Mouse (Mus musculus) cerebellum, postnatal 36 days (tissue): ENCODE measurements around the gene Dhx58.
A peak's percentile ranks its signal among the peaks of the same experiment; 100 is the strongest.

ENCODE experiments used
- DNase-seq, 2 experiments: peaks; one replicate each; pipeline ENCODE4 v3.0.0; 2021 to 2022; ENCODE audit warnings: mixed read lengths in 2 of 2

Gene Dhx58

DNA sequence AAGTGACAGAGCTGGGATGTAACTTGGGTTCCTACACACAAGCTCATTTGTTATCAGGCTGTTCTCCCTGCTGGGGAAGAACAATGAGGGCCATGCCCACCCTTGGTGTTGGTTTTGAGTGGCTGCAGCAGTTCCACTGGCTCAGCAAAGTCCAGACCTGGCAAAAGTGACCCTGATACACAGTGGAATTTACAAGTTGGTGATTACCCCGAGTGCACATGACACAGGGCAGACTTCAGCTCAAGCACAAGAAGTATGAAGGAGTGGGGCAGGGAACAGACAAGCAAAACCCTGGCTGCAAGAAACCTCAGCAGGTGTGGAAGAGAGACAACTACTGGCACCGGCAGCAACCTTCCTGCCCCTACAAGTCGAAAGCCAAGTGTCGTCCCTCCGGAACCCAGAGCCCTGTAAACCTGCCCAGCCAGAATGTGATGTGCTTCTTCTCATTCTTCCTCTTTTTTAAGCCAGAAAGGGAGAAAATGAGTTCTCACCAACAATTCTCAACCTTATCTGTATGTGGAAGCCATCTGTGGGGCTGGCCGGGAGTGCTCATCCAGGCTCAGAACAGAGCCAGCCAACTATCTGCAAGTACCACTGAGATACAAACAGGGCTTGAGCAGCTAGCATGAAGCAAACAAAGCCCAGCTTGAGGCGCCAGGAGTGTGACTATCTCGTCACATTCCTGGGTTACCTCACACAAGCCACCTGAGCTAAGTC lies 17.9 kb upstream of the Dhx58 start:
- DNase-seq, result no peak

DNA sequence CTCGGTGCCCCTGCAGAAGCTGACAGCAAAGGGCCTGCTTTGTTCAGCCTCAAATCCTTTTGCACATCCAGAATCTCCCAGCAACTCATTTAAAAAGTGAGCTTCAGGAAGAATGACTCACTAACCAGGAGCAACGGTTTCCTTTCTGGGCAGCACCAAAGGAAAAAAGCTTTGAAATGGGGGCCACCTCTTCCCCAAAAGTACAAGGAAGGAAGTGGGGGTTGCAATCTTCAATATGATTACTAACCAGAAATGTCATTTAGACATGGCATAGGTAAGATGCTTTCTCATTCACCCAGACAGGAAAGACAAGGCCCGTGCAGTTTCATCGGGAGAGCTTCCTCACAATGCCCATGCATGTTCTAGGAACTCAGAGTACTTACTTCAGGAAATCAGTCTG lies 17.2 kb upstream of the Dhx58 start:
- DNase-seq, result no peak

DNA sequence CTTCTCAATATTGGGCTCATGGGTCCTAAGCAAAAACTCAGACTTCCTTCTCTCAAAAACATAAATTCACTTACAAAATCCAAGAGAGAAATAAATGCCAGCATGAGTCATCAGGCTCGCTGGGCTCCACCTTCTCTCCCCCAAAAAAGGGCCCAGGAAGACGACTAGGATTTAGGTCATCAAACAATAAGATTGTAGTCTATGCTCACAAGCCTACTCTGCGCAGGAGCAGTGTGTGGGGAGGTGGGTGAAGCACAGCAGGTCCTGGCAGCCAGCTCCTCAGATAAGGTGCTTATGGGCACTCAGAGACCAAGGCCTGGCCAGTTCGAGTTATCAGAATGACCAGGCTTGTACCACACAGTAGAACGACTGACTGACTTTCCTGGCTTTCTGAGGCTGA lies 16.3 kb upstream of the Dhx58 start:
- no peak for DNase-seq

DNA sequence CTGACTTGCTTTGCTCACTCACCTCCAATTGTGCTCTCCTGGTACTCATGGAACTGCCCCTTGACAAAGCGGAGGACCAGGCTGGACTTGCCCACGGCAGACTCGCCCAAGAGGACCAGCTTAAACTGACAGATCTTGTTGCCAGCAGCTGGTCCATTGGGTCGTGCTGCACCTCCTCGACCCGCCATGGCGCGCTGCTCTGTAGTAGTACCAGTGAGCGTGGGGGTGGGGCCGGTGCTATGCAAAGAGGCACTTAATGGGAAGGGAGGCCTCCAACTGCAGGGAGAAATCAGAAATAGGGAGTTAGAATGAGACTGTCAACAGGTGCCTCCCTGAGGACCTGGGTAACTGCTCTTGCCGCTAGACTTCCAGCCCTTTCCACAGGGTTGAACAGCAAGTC lies 15.8 kb upstream of the Dhx58 start:
- DNase-seq, result no peak

DNA sequence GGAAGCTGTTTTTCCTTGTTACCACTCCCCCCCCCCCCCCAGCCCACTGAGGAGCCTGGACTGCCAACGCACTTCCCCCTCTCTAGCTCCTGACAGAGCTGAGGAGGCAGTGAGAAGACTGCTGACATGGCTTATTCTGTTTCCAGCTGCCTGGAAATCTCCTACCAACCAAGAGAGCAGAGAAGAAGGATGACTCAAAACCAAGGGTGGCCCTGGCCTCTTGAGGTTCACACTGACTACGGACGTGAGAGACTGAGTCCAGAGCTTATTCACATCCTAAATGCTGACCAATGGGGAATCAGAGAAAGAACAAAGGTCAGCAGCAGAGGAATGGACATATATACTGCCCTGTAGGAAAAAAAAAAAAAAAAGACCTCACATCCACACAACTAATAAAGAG lies 15.2 kb upstream of the Dhx58 start:
- DNase-seq, result no peak

DNA sequence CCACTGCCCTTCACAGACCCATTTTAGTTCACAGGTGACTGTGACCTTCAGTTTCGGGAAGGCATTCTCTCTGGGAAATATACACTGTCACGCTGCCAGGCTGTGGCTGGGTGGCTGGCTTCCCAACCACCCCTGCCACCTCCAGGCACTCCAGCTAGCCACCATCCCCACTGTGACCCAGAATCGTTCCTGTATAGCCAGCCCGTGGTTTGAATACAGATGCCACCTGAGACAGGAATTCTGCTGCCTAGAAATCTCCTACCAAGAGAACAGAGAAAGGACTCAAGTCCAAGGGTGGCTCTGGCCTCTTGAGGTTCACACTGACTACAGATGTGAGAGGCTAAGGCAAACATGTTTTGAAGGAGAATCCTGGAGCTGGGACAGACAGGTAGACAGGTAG lies 14.8 kb upstream of the Dhx58 start:
- no peak for DNase-seq

DNA sequence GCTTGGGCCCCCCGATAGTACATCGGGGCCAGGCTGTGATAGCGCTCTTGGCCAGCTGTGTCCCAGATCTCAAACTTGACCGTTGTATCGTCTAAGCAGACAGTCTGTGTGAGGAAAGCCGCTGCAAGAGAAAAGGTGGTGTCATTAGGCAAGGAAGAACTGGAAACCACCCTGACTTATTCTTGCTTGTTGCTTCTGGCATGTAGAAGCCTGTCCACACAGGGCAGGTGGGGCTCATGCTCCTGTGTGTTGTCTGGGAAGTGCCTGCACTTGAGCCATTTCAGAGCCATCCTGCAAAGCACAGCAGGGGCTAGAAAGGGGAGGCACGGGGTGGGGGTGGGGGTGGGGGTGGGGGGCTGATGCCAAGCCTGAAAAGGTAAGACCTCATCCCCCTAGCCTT lies 14.4 kb upstream of the Dhx58 start:
- DNase-seq, result no peak

DNA sequence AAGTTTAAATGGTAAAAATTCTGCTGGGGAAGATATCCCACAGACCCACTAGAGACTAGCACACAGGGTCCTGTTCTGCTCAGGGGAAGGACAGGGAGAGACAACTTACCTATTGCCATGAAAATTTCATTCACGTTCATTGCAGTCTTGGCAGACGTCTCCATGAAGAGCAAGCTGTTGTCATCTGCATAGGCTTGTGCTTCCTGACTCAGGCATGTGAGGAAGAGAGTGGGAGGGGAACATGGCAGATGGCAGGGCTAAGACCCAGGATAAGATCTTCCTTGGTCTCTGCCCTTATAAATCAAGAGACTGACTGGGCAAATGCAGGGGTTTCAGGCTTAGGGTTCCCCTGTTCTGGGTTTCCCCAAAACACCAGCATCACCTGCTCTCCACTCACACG lies 12.6 kb upstream of the Dhx58 start:
- no peak for DNase-seq

DNA sequence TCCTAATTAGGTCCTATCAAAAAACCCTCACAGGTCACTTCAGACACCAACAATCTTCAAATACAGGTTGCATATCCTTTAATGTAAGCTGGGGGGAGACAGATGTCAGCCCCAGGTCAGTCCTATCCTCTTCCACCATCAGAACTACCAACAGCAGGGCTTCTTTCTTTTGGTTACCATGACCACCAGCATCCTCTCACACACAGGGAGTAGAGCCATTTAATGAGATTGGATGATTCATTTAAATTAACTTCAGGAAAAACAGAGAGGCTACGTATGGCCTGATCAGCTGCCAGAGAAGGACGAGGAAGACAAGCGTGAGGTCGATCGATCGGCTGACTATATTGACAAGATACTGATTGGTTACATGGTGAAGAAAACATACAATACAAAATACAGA lies 10.9 kb upstream of the Dhx58 start:
- DNase-seq, result no peak

DNA sequence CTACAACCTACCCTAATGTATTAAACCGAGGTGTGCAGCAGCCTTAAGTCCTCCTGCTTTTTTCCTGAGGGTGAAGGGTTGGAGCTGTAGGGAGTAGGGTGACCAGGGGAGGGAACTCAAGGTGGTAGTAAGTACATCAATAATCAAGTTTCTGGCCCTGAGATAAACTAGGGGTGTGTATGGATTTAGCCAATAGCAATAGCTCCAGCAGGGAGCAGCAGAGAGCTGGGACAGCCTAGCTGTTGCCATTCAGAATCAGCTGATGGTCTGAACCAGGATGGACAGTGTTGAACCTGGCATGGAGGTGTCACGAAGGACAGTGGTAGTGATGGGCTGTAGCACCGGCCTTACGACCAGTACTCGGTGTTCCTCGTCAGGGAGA lies 10.5 kb upstream of the Dhx58 start:
- DNase-seq, result peak; percentile 82 to 86

DNA sequence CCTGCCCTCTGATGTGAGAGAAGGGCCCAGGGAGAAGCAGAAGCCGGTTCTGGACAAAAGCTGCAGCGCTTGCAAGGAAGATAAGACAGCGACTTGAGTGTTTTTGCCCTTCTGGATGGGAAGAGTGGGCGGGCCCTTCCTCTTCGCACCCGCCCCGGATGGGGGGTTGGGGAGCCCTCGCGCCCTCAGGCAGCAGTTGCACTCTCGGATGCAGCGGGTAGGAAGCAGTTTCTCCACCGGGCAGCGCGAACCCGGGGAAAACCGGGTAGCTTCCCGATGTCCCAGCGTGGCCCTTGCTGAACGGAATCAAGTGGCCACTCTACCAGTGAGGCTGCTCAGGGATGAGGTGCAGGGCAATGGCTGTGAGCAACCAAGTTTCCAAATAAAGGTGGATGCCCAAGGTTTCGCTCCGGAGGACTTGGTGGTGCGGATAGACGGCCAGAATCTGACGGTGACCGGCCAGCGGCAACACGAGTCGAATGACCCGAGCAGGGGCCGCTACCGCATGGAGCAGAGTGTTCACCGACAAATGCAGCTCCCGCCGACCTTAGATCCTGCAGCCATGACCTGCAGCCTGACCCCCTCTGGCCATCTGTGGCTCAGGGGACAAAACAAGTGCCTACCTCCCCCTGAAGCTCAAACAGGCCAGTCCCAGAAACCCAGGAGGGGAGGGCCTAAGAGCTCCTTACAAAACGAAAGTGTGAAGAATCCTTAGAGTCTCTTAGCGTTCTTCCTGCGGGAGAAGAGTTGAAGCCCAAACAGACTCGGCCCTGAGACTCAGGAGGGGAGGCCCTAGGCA lies 9.9 kb upstream of the Dhx58 start, which contains the start of gene Hspb9:
Gene Hspb9, plus strand, starts transcription at position 116 of the 799 bp plus-strand sequence.
- no peak for DNase-seq

DNA sequence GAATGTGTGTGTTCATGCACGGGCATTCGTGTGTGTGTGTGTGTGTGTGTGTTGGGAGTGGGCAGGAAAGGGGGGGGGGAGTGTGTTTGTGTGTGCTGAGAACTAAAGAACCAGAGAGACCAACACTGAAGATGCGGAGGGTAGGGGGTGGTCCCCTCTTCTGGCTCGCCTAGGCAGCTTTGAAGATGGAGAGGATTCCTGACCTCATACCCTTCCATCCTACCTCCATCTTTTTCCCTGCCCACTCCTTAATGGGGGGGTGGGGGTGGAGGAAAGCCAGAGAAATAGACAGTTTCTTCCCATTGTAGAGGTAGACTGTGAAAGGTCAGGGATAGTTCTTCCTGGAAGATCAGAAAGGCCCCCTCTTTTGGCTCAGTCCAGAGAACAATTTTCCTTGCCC lies 9.1 kb upstream of the Dhx58 start:
- DNase-seq, result no peak

DNA sequence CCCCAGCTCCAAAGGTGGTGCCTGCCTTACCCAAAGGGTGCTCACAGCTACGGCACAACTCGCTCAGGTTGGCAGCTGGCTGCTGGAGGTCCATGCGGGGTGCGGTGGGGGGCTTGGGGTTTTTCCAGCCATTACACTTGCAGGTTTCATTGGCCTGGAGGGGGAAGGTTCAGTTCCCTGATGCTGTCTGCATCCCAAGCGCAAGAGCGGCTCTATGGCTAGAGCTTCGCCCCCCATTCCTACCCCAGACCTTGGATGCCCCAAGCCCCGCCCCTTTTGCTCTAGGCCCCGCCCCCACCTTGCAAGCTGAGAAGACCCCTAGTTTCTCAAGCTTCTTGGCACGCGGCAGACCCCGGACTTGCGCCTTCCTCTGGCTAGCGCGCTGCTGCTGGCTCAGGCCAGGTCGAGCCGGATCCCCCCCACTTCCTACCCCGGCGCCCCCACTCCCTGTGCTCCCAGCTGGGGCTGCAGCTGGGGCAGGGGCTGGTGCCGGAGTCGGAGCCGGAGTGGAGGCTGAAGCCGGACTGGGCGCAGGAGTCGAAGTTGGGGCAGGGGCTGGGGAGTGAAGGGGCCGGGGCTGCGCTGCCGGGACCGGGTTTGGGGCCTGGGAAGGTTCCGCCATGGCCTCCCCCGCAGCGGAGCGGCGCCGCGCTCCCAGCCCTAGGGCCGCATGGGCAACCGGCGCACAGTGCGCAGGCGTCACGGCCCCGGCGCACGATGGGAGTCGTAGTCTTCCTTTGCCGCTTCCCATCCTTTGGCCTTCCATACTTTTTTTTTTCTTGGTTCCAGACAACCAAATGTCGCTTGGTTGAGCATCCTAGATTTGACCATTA lies 7.9 kb upstream of the Dhx58 start, which contains the start of gene Kat2a:
Gene Kat2a, minus strand, starts transcription at position 683 of the 833 bp plus-strand sequence.
- DNase-seq, result peak; percentile 86 to 89

DNA sequence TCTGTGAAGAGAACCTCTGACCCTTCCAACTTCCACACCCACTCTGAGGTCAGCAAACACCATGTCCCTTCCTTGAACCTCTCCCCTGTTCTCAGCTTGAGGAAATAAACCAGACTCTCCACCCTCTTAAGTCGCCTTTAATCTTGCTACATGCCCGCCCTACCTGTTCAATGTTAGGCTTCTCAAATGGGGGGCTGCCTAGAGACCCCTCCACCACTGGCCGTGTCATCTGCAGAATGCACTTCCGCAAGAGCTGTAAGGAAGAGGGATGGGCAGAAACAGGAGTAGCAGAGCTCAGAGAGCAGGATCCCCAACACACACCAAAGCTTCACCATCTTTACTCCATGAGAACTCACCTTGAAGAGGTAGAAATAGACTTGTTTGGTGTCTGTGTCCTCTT lies 6.9 kb upstream of the Dhx58 start:
- no peak for DNase-seq

DNA sequence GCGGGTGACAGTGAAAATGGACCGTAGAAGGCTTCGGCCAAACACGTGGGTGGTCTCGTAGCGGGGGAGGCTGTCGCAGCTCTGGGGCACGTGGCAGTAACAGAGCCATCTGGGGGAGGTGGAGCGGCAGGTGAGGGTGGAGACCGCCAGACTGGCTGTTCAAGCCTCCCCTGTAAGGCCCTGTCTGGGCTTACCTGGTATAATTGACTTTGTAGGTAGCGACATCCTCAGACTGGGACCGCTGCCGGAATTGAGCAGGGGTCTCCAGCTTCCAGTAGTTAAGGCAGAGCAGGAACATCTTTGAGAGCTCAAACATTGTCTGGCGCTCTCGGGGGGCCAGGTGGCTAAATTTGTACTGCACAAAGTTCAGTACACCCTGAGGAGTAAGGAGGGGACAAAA lies 6.5 kb upstream of the Dhx58 start:
- no peak for DNase-seq

DNA sequence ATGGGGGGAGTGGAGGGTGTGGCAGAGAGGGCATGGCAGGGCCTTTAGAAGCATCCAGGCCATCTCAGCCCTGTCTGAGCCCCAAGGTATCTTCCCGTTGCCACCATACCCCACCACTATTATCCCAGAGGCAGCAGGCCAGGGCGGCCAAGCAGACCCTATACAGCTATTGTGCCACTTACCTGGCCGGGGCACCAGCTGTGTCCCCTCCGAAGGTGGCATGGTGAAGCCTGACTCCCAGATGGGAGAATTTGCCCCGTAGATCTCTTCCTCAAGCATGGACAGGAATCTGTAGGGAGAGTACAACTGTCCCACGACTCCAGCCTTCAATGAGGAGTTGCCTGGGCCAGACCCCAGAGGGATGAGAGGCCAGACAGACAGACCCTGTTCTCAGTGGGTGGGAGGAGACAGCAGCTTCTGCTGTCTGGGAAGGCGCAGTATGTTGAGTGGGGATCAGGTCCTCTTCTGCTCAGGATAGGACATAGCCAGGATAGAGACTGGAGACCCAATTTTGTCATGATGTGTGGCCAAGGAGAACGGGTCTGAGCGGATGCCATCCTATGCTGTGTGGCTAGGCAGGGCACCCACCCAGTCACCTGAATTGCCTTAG lies 5.2 kb upstream of the Dhx58 start:
- no peak for DNase-seq

DNA sequence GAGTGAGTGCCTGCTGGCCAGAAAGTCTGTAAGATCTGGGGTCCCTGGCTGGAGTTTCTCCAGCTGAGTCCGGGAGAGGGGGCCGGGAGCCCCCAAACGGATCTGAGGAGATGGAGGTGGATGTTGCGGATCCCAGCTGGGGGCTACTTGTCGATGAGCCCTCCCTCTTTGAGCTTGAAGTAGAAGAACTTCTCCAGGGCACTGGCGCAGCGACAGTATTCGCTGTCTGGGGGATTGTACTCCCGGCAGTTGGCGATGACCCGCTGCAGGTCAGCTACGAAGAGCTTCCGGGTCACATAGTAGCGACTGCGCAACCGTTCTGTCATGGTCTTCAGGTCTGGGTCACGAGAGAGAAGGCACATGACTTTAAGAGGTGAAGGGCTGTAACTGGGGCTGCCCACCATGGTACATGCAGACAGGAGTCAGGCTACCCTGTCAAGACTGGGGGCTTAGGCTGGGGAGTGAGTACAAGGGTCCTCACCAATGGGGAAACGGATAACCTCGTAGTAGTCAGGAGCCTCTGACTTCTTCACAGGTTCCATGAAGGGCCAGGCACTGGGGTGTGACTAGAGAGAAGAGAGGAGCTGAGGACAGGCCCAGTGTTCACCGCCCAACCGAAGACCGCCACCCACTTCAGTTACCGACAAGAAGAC lies 1.1 kb upstream of the Dhx58 start:
- DNase-seq, result no peak

DNA sequence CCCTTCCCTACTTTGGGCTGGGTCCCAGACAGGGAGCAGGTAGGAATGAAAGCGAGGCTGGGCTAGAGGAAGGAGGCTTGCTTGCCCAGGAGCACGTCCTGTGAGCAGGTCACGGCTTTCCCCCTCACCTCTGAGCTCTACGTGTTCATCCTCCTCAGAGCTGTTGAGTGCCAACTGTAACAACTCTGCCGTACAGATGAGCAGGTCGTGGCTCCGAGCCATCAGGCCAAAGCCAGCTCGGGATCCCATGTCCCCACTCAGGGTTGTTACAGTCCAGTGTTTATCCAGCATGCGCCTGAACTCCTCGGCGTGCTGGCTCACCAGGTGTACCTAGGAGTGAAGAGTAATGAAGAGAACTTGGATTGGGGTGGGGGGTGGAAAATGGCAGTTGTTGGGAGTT lies 705 bp downstream of the Dhx58 start:
- DNase-seq, result no peak

DNA sequence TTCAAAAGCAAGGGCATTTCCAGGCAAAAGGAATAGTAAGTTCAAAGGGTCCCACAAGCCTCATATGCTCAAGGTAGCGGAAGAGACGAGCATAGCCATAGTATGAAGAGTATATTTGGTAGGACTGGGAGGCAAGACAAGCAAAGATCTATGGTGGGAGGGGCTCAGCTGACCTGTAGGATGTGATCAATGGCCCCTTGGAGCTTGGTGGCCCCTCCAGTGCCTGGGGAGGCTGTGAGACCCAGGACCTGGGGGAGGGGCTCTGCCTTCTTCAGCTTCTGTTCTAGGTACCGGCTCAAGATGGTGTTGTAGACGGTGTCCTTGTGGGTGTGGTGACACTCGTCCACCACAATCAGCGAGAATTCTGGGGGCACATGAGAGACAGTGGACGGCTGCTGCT lies 1.2 kb downstream of the Dhx58 start:
- DNase-seq, result no peak

DNA sequence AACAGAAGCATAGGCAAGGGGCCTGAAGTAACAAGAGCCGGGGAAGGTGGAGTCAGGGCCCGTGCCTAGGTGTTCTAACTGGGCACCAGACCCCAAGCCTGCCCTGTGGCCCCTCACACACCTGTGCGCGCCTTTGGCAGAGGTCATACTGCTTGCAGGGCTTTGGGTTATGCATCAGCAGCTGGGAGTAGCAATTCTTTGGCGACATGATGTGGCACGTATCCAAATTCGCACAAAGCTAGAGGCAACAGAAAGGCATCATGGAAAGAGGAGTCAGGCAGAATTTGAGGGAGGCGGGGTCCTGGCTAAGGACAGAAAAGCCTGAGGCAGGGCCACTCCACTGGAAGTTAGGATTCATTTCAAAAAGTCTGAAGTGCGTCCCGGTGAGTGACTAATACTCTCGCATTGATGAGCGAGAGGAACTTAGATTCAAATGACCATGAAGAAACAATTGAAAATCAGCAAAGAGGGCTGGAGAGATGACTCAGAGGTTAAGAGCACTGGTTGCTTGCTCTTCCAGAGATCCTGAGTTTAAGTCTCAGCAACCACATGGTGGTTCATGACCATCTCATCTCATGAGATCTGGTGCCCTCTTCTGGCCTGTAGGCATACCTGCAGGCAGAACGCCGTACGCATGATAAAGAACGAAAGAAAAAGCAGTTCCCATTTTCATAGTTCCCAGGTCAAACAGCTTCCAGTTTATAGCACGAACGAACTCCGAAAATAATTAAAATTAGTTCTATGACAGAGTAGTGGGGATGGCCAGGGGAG lies 1.8 kb downstream of the Dhx58 start:
- DNase-seq, result peak; percentile 56 to 59

DNA sequence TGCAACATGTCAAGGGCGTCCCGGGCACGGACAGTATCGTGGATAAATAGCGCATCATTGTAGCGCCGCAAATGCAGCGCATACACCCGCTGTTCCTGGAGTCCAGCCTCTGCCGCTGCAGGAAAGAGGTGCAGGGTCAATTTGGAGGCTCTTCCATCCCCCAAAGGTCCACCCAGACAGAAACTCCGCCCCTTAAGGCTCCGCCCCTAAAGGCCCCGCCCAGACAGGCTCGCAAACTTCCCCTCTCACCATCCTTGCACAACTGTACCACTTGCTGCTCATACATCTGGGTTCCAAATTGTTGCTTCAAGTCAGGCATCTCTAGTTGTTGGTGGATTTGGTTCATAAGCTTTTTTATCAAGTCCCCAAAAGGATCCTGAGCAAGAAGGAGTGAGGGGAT lies 2.8 kb downstream of the Dhx58 start:
- DNase-seq, result no peak

DNA sequence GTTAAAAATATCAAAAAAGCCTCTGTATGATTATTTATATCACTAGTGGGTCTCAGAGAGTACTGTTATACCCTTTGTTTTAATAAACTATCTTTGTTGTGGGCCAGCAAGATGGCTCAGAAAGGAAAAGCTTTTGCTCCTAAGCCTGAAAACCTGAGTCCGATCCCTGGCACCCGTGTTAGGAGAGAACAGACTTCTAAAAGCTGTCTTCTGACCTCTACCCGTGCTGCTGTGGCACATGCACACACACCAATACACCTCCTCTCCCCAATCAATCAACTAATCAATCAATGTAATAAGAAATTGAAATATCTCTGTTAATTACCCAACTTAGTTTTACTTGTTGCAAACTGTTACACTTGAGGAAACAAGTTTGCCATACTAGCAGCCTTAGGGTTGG lies 3.4 kb downstream of the Dhx58 start:
- DNase-seq, result no peak
